Mouse (Mus musculus): Measurements from ENCODE around the gene Irf7.
A peak's percentile ranks its signal among the peaks of the same experiment; 100 is the strongest.

Irf7 gene

GRCm38 (mm10) chr7:141265739-141266561, at the start of gene Irf7:
Irf7 (minus strand) TSS chr7:141266481.
- DNase-seq, result peak; percentile 75 to 79

- peak; percentile 68 to 71 for DNase-seq
Measured at GRCm38 (mm10) chr7:141315974-141316373, 49.7 kb upstream of the Irf7 start.

GRCm38 (mm10) chr7:141315076-141315475, 48.8 kb upstream of the Irf7 start:
- no peak for DNase-seq

- DNase-seq, result no peak
Measured at GRCm38 (mm10) chr7:141314416-141314815, 48.1 kb upstream of the Irf7 start.

- DNase-seq, result no peak
Measured at GRCm38 (mm10) chr7:141304537-141304936, 38.3 kb upstream of the Irf7 start.

- DNase-seq, result peak; percentile 37 to 42
Measured at GRCm38 (mm10) chr7:141302702-141303268, 36.5 kb upstream of the Irf7 start.

- DNase-seq, result no peak
Measured at GRCm38 (mm10) chr7:141301386-141301785, 35.1 kb upstream of the Irf7 start.

GRCm38 (mm10) chr7:141299175-141299574, 32.9 kb upstream of the Irf7 start:
- DNase-seq, result no peak

- no peak for DNase-seq
Measured at GRCm38 (mm10) chr7:141297926-141298650, 31.8 kb upstream of the Irf7 start.

- DNase-seq, result no peak
Measured at GRCm38 (mm10) chr7:141294479-141294878, 28.2 kb upstream of the Irf7 start.

GRCm38 (mm10) chr7:141293852-141294471, 27.7 kb upstream of the Irf7 start:
- no peak for DNase-seq

GRCm38 (mm10) chr7:141292583-141293388, 26.5 kb upstream of the Irf7 start:
- DNase-seq, result no peak

GRCm38 (mm10) chr7:141291921-141292582, 25.8 kb upstream of the Irf7 start, which contains the start of gene Drd4:
Drd4 (plus strand) TSS chr7:141292006.
- no peak for DNase-seq

- DNase-seq, result no peak
Measured at GRCm38 (mm10) chr7:141288042-141288441, 21.8 kb upstream of the Irf7 start.

GRCm38 (mm10) chr7:141282756-141283155, 16.5 kb upstream of the Irf7 start:
- no peak for DNase-seq

- no peak for DNase-seq
Measured at GRCm38 (mm10) chr7:141281442-141281841, 15.2 kb upstream of the Irf7 start.

GRCm38 (mm10) chr7:141278766-141279590, 12.7 kb upstream of the Irf7 start, which contains the start of gene Sct:
Sct (minus strand) TSS chr7:141279133.
- no peak for DNase-seq

- no peak for DNase-seq
Measured at GRCm38 (mm10) chr7:141277701-141278678, 11.7 kb upstream of the Irf7 start.

- DNase-seq, result no peak
Measured at GRCm38 (mm10) chr7:141276546-141276945, 10.3 kb upstream of the Irf7 start, which contains the start of gene Cdhr5. Cdhr5 (minus strand) TSS chr7:141276786.

Measured in thymus, postnatal 36 days (tissue).